8 mouse cellular contexts compared by ENCODE assay signal in genomic region chr10:52021736-52022394, GRCm38 (mm10). TPM values are rescaled to one million over a fixed set of nuclear protein-coding genes. Genes with fewer than 3 reads are reported as not detected.
DNase-seq lines count a peak whose midpoint lies in the region; ATAC-seq and TF ChIP-seq lines count a peak whose summit lies in the region.
"Had no signal": no experiment of that assay in that cellular context is flagged by ENCODE, and none has a peak within 500 bp of the region (broad histone marks: within the 10 kb centered on the region; RNA-seq: fewer than 3 reads in every experiment).

No protein-coding gene starts in this region.

- H3K4me3 ChIP-seq in lung, embryonic 16.5 days (ENCODE audit: low read length): peak overlapping the region; percentile 51
- peak overlapping the region; percentile 51 for H3K4me3 ChIP-seq in forebrain, embryonic 13.5 days
- peak overlapping the region; percentile 37 for H3K4me3 ChIP-seq in liver, embryonic 12.5 days
- H3K4me3 ChIP-seq in stomach, postnatal 0 days (ENCODE audit: low read depth, low read length): peak overlapping the region; percentile 40; the same call in 1 of the 2 replicates

- peaks cover 10% of the 10 kb centered on the region; the same call in 1 of the 2 replicates for H3K4me1 ChIP-seq in lung, embryonic 16.5 days (replicated peaks; ENCODE audit: control insufficient read depth, insufficient read depth, low read length)
- H3K4me1 ChIP-seq in forebrain, embryonic 13.5 days: peaks cover 18% of the 10 kb centered on the region
- H3K4me1 ChIP-seq in liver, embryonic 12.5 days: 0 out of 2 replicates have a peak, but pooled peaks cover 5% of the 10 kb centered on the region
- H3K4me1 ChIP-seq in stomach, postnatal 0 days (replicated peaks; ENCODE audit: control insufficient read depth, insufficient read depth): no peaks in the 10 kb centered on the region

- no peak overlapping the region for H3K27ac ChIP-seq in lung, embryonic 16.5 days (ENCODE audit: low read length)
- no peak overlapping the region for H3K27ac ChIP-seq in forebrain, embryonic 13.5 days
- H3K27ac ChIP-seq in liver, embryonic 12.5 days: no peak overlapping the region
- H3K27ac ChIP-seq in stomach, postnatal 0 days (replicated peaks): no peak overlapping the region

- peak overlapping the region; percentile 81 for H3K4me2 ChIP-seq in lung, embryonic 16.5 days (ENCODE audit: low read depth, low read length)
- H3K4me2 ChIP-seq in forebrain, embryonic 13.5 days: peak overlapping the region; percentile 97
- H3K4me2 ChIP-seq in liver, embryonic 12.5 days: peak overlapping the region; percentile 64
- H3K4me2 ChIP-seq in stomach, postnatal 0 days (replicated peaks; ENCODE audit: low read depth): peak overlapping the region; percentile 67

- TF ChIP-seq EP300 in stomach, postnatal 0 days (optimal IDR thresholded peaks at IDR 0.05): no peak

- no peak for TF ChIP-seq CTCF in stomach, postnatal 0 days (IDR thresholded peaks at IDR 0.05; ENCODE audit: low read depth)

- DNase-seq in lung, postnatal 4 days: no peak
- no peak for DNase-seq in stomach, postnatal 0 days (ENCODE audit: low spot score)
- no peak for DNase-seq in left cerebral cortex, postnatal 10 days (ENCODE audit: extremely low spot score in 1 of 2, low spot score in 2 of 2)

- intact Hi-C loops in left cerebral cortex, postnatal 10 days (cut with DNase I): no loop called here

- no peaks in the 10 kb centered on the region for H3K36me3 ChIP-seq in lung, embryonic 16.5 days (ENCODE audit: control insufficient read depth, insufficient read depth, low read length)
- no peaks in the 10 kb centered on the region for H3K36me3 ChIP-seq in forebrain, embryonic 13.5 days (ENCODE audit: poor library complexity, severe bottlenecking)
- no peaks in the 10 kb centered on the region for H3K36me3 ChIP-seq in liver, embryonic 12.5 days
- H3K36me3 ChIP-seq in stomach, postnatal 0 days (ENCODE audit: control insufficient read depth, insufficient read depth, low read length): no peaks in the 10 kb centered on the region

- peak; percentile 28; the same call in 1 of the 2 replicates for ATAC-seq in lung, embryonic 16.5 days (ENCODE audit: low read depth)
- ATAC-seq in forebrain, embryonic 13.5 days: peak; percentile 61
- ATAC-seq in liver, embryonic 12.5 days: no peak
- ATAC-seq in stomach, postnatal 0 days (ENCODE audit: low FRiP score, low TSS enrichment): no peak
- ATAC-seq in inflammation-experienced regulatory T-cells, adult 6 months: no peak

- 1% methylated on average over 14 of the region's 15 CpGs for WGBS in lung, embryonic 16.5 days
- WGBS in forebrain, embryonic 13.5 days: under 1% methylated on average over 14 of the region's 15 CpGs
- WGBS in liver, embryonic 12.5 days (ENCODE audit: insufficient replicate concordance): 2% methylated on average over 14 of the region's 15 CpGs
- WGBS in stomach, postnatal 0 days: under 1% methylated on average over 14 of the region's 15 CpGs

- no peaks in the 10 kb centered on the region for H3K9me3 ChIP-seq in lung, embryonic 16.5 days (ENCODE audit: control insufficient read depth, low read length)
- H3K9me3 ChIP-seq in forebrain, embryonic 13.5 days (replicated peaks): no peaks in the 10 kb centered on the region
- H3K9me3 ChIP-seq in liver, embryonic 12.5 days (replicated peaks): no peaks in the 10 kb centered on the region
- no peaks in the 10 kb centered on the region for H3K9me3 ChIP-seq in stomach, postnatal 0 days (ENCODE audit: control insufficient read depth, low read length)

- no peak overlapping the region for H3K9ac ChIP-seq in lung, embryonic 16.5 days (ENCODE audit: low read length)
- peak overlapping the region; percentile 48; the same call in 1 of the 2 replicates for H3K9ac ChIP-seq in forebrain, embryonic 13.5 days
- no peak overlapping the region for H3K9ac ChIP-seq in liver, embryonic 12.5 days
- no peak overlapping the region for H3K9ac ChIP-seq in stomach, postnatal 0 days (ENCODE audit: low read length)

- peaks cover 71% of the 10 kb centered on the region for H3K27me3 ChIP-seq in lung, embryonic 16.5 days (ENCODE audit: control insufficient read depth, insufficient read depth, low read depth, low read length)
- peaks cover 81% of the 10 kb centered on the region for H3K27me3 ChIP-seq in forebrain, embryonic 13.5 days
- peaks cover 82% of the 10 kb centered on the region for H3K27me3 ChIP-seq in liver, embryonic 12.5 days (replicated peaks)
- H3K27me3 ChIP-seq in stomach, postnatal 0 days (ENCODE audit: control insufficient read depth, insufficient read depth, low read length): peaks cover 38% of the 10 kb centered on the region

RNA-seq across cellular contexts. Expression of gene Vgll2, which starts 0.4 kb away (rescaled TPM):
- 0.63 and 0.75 TPM in 2 replicates for polyA plus RNA-seq in lung, embryonic 16.5 days (2015; fragmentation: Nextera tagmentation; extraction: Ambion mirVana)
- 0.62 and 1.6 TPM in 2 replicates for polyA plus RNA-seq in forebrain, embryonic 13.5 days (2015; fragmentation: Nextera tagmentation; extraction: Ambion mirVana)
- 0.31 and 0.69 TPM in 2 replicates for polyA plus RNA-seq in liver, embryonic 12.5 days (2016; fragmentation: Nextera tagmentation; extraction: Ambion mirVana)
- polyA plus RNA-seq in stomach, postnatal 0 days (2015; fragmentation: Nextera tagmentation; extraction: Ambion mirVana): 0.13 and 0.31 TPM in 2 replicates
- under 1 TPM in 1 of 2 experiments, not detected in 1; 0.20 TPM for total RNA-seq in left cerebral cortex, postnatal 10 days (2021)
- not detected for polyA plus RNA-seq in inflammation-experienced regulatory T-cells, adult 6 months (2017; shearing (Covaris generic))
- total RNA-seq: neutrophil, adult 5-6 weeks had no signal

Comparison
In these comparisons a context has a peak if more than half of its experiments do, and no peak if none do; other contexts are left out.
1. ATAC-seq: peak in lung, embryonic 16.5 days (single experiment) and forebrain, embryonic 13.5 days (single experiment); none in liver, embryonic 12.5 days (single experiment), stomach, postnatal 0 days (single experiment) and inflammation-experienced regulatory T-cells, adult 6 months (single experiment).
2. Peak in every context shown above with its lines, with median percentiles within 50 percentile points of each other: H3K4me2 ChIP-seq and H3K4me3 ChIP-seq.